Mouse (Mus musculus): ENCODE measurements around the gene Asb11. TPM values are rescaled to one million over a fixed set of nuclear protein-coding genes. Genes with fewer than 3 reads are reported as not detected.

The Asb11 gene
- polyA plus RNA-seq, 1 experiment from 2014 or later, result not detected

DNA sequence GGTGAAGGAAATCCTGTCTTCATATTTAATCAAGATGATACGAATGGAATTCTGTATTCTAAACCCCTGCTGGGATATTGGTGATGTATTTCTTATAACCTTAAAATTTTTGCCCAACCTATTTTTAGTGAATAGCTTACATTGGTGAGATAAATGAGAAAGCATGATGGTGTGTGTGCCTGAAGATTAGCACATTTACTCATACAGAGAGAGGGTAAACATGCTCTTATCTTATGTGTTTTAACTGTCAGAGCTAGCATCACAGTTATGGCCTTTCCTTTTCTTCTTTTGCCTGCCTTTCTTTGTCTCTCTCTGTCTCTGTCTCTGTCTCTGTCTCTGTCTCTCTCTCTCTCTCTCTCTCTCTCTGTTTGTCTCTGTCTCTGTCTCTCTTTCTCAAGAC lies 12.0 kb upstream of the Asb11 start:
- Histone ChIP-seq H3K9ac (no peak overlapping the region), H3K27ac (replicated peaks) (no peak overlapping the region), H3K4me3 (no peak overlapping the region), H3K9me3 (no peaks in the 10 kb centered on the region), H3K4me2 (no peak overlapping the region), H3K27me3 (no peaks in the 10 kb centered on the region), H3K36me3 (no peaks in the 10 kb centered on the region), H3K4me1 (replicated peaks) (0 out of 2 replicates have a peak, but pooled peaks cover 7% of the 10 kb centered on the region)
- no peak for ATAC-seq (ENCODE audit: low FRiP score, low read depth)
- WGBS, result 91% methylated on average over 1 of the region's 1 CpGs

DNA sequence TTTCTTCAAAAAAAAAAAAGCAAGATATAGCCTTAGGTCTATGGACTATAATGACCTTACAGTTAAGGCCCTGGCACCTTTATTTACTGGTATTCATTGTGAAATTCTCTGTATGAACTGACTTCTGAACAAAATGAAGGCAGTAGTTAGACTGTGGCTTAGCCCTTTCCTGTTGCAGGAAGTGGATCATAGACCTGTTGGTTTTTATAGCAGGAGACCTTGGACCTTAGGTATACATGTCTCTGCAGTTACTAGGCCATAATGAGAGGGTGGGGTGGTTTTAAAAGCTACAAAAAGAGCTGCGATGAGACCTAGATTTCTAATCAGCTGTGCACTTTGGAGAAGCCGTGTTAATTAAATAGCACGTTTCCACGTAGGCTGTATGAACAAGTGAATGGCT lies 9.5 kb upstream of the Asb11 start:
- no peak overlapping the region for H3K9ac ChIP-seq
- no peak overlapping the region for H3K27ac ChIP-seq (replicated peaks)
- H3K36me3 ChIP-seq, result no peaks in the 10 kb centered on the region
- WGBS, result 95% methylated on average over 4 of the region's 4 CpGs
- H3K4me1 ChIP-seq (replicated peaks), result no peaks in the 10 kb centered on the region
- no peak overlapping the region for H3K4me3 ChIP-seq
- no peaks in the 10 kb centered on the region for H3K9me3 ChIP-seq
- H3K4me2 ChIP-seq, result no peak overlapping the region
- no peaks in the 10 kb centered on the region for H3K27me3 ChIP-seq
- no peak for ATAC-seq (ENCODE audit: low FRiP score, low read depth)

DNA sequence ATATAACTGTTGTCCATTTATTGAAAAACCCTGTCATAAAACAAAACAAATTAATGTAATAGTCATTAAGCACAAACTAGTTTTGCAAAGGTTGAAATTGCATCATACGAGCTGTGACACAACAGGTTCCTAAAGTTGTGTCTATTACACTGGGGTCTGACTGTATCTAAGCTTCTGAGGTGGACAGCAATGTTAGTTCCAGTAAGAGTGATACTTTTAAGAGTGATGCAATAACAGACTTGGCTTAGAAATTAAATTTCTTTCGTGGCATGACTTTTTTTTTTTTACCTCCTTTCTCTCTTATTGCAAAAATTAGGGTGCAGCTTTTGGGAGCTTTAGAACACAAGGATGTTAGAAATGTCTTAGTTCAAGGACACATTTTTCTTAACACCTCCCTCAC lies 8.6 kb upstream of the Asb11 start:
- Histone ChIP-seq H3K4me3 (no peak overlapping the region), H3K27me3 (no peaks in the 10 kb centered on the region), H3K4me2 (no peak overlapping the region), H3K9ac (no peak overlapping the region), H3K36me3 (no peaks in the 10 kb centered on the region), H3K4me1 (replicated peaks) (no peaks in the 10 kb centered on the region), H3K9me3 (no peaks in the 10 kb centered on the region), H3K27ac (replicated peaks) (no peak overlapping the region)
- WGBS, result 92% methylated on average over 2 of the region's 2 CpGs
- ATAC-seq (ENCODE audit: low FRiP score, low read depth), result no peak

DNA sequence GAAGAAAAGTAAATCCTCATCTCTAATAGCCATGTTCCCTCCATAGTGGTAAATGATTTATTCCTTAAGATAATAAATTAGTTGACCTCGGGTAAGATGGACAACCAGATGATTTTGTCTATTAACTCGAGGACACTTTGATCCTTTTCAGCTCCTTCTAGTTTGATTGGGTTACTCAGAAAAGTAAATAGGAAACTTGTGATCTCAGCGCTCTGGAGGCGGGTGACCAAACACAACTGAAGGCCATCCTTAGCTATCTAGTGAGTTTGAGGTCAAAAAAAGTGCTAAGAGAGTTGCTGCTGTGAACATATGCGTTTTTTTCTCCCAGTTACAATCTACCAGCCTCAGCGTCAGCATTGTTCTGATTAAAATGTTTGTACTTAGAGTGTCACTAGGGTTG lies 6.2 kb upstream of the Asb11 start:
- Histone ChIP-seq H3K27ac (replicated peaks) (no peak overlapping the region), H3K4me3 (no peak overlapping the region), H3K4me2 (no peak overlapping the region), H3K27me3 (no peaks in the 10 kb centered on the region), H3K9me3 (no peaks in the 10 kb centered on the region), H3K4me1 (replicated peaks) (no peaks in the 10 kb centered on the region), H3K36me3 (no peaks in the 10 kb centered on the region), H3K9ac (no peak overlapping the region)
- ATAC-seq (ENCODE audit: low FRiP score, low read depth), result no peak
- 92% methylated on average over 6 of the region's 6 CpGs for WGBS

DNA sequence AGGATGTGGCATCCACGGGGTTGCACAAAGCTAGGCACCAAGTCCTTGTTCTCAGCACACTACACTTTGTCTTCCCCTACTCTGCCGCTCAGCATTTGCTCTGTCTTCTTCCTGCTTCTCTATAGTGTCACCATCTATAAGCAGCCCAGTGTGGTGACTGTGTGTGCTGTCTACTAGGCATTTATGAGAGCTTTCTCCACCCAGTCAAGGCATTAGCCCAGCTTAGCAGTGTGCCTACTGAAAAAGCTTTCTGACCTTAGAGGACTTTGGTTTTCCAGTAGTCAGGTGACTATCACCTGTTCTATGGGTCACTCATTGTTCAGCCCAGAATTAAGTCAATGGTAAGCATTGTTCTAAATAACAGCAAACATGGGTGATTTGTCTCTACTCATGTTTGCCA lies 5.7 kb upstream of the Asb11 start:
- Histone ChIP-seq H3K27me3 (no peaks in the 10 kb centered on the region), H3K4me1 (replicated peaks) (no peaks in the 10 kb centered on the region), H3K4me3 (no peak overlapping the region), H3K36me3 (no peaks in the 10 kb centered on the region), H3K9me3 (no peaks in the 10 kb centered on the region), H3K9ac (no peak overlapping the region), H3K27ac (replicated peaks) (no peak overlapping the region), H3K4me2 (no peak overlapping the region)
- no peak for ATAC-seq (ENCODE audit: low FRiP score, low read depth)
- 89% methylated on average over 2 of the region's 2 CpGs for WGBS

DNA sequence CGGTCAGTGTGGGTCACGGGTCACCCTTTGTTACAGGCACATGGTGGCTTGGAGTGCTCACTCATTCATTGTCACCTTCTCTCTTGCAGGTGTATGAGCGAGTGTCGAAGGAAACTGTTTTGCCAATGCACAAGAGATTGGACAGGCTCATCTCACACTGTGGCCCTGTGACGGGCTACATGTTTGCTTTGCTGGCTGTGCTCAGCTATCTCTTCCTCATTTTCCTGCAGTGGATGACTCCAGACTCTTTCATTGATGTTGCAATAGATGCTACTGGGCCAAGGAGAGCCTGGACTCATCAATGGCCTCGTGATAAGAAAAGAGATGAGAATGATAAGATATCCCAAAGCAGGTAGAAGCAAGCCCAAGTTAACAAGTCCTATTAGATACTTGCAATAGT lies 5.3 kb upstream of the Asb11 start:
- H3K36me3 ChIP-seq, result no peaks in the 10 kb centered on the region
- H3K9me3 ChIP-seq, result no peaks in the 10 kb centered on the region
- no peak for ATAC-seq (ENCODE audit: low FRiP score, low read depth)
- no peak overlapping the region for H3K4me3 ChIP-seq
- H3K9ac ChIP-seq, result no peak overlapping the region
- no peaks in the 10 kb centered on the region for H3K27me3 ChIP-seq
- H3K4me2 ChIP-seq, result no peak overlapping the region
- H3K27ac ChIP-seq (replicated peaks), result no peak overlapping the region
- WGBS, result 92% methylated on average over 6 of the region's 6 CpGs
- H3K4me1 ChIP-seq (replicated peaks), result no peaks in the 10 kb centered on the region

DNA sequence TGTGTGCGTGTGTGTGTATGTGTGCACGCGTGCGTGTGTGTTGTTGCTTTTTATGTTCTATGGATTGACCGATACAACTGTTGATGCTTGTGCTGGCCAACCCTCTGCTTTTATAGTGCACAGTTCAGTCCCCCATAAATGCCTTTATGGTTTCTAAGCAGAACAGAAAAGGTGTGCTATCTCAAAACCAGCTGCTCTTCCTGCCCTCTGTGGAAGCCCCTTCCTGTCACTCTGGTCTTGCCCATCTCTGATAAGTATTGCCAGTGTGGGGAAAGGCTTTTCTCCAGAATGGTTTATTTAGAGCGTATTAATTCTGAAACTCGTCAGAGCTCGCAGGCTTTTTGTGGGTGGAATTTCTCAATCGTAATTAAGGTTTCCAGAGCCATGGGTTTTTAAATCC lies 4.1 kb upstream of the Asb11 start:
- WGBS, result 95% methylated on average over 9 of the region's 9 CpGs

DNA sequence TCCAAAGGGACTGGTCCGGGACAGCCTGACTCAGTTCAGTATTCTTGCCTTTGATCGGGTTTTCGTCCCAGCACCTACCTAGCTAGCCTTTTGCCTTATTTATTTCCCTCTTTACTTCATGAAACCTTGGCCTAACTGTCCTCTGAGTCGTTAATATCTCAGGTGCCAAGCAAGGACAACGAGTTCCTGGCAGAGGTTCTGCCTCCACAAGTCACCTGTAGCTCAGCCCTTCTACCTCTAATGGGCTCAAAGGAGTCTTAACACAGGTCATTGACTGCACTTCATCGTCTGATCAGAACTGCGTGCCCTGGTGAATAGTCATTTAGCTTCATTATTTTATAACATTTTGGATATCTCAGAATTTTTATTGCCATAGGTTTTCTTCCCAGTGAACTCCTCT lies 2.7 kb downstream of the Asb11 start:
- H3K4me3 ChIP-seq, result no peak overlapping the region
- 89% methylated on average over 7 of the region's 7 CpGs for WGBS
- H3K4me2 ChIP-seq, result no peak overlapping the region
- no peak overlapping the region for H3K9ac ChIP-seq
- H3K36me3 ChIP-seq, result no peaks in the 10 kb centered on the region
- H3K9me3 ChIP-seq, result no peaks in the 10 kb centered on the region
- H3K27me3 ChIP-seq, result 0 out of 2 replicates have a peak, but pooled peaks cover 2% of the 10 kb centered on the region
- H3K4me1 ChIP-seq (replicated peaks), result no peaks in the 10 kb centered on the region
- ATAC-seq (ENCODE audit: low FRiP score, low read depth), result no peak
- H3K27ac ChIP-seq (replicated peaks), result no peak overlapping the region

More for the DNA sequence above, 4.1 kb upstream of the Asb11 start:
- H3K27ac ChIP-seq (replicated peaks), result no peak overlapping the region
- no peaks in the 10 kb centered on the region for H3K9me3 ChIP-seq
- no peaks in the 10 kb centered on the region for H3K36me3 ChIP-seq
- no peak overlapping the region for H3K4me2 ChIP-seq
- no peaks in the 10 kb centered on the region for H3K4me1 ChIP-seq (replicated peaks)
- no peak overlapping the region for H3K9ac ChIP-seq
- no peak for ATAC-seq (ENCODE audit: low FRiP score, low read depth)
- no peak overlapping the region for H3K4me3 ChIP-seq
- H3K27me3 ChIP-seq, result no peaks in the 10 kb centered on the region

DNA sequence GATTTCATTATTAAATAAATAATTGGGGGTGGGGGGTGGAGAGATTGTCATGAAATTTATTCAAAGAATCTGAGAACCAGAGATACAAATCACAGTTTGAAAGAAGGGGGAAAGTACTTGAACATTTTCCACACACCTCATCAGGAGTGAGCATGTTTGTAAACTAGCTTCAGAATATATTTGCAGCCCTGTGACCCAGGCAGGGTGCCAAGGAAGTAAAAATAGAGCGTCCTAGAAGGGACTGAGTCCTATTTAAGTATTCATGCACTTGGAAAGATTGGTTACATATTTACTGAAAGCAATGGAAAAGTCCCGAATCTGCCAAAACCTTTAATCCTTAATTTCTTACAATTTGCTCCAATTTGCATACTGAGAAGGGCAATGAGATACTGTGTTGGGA lies 3.3 kb downstream of the Asb11 start:
- no peaks in the 10 kb centered on the region for H3K36me3 ChIP-seq
- no peak overlapping the region for H3K27ac ChIP-seq (replicated peaks)
- H3K4me3 ChIP-seq, result no peak overlapping the region
- WGBS, result 79% methylated on average over 2 of the region's 2 CpGs
- no peak overlapping the region for H3K4me2 ChIP-seq
- H3K27me3 ChIP-seq, result 0 out of 2 replicates have a peak, but pooled peaks cover 2% of the 10 kb centered on the region
- no peak overlapping the region for H3K9ac ChIP-seq
- no peaks in the 10 kb centered on the region for H3K4me1 ChIP-seq (replicated peaks)
- no peaks in the 10 kb centered on the region for H3K9me3 ChIP-seq
- no peak for ATAC-seq (ENCODE audit: low FRiP score, low read depth)

DNA sequence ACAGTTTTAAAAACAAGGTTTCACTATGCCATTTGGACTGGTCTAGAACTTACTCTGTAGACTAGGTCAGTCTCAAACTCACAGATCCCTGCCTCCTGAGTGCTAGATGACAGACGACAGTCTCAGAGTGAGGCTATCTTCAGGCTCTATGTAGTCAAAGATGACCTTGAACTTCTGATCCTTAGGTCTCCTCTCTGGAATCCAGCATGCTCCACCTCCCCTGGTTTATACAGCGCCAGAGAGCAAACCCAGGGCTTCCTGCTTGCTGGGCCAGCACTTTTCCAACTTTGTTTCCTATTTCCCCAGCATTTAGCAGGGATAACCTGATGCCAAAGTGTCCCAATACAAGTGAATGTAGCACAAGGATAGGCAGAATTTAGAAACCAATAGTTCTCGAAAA lies 3.9 kb downstream of the Asb11 start:
- H3K9me3 ChIP-seq, result no peaks in the 10 kb centered on the region
- H3K9ac ChIP-seq, result no peak overlapping the region
- H3K36me3 ChIP-seq, result no peaks in the 10 kb centered on the region
- no peaks in the 10 kb centered on the region for H3K4me1 ChIP-seq (replicated peaks)
- H3K27me3 ChIP-seq, result 0 out of 2 replicates have a peak, but pooled peaks cover 2% of the 10 kb centered on the region
- H3K27ac ChIP-seq (replicated peaks), result no peak overlapping the region
- no peak overlapping the region for H3K4me2 ChIP-seq
- WGBS, result 75% methylated on average over 3 of the region's 3 CpGs
- no peak for ATAC-seq (ENCODE audit: low FRiP score, low read depth)
- no peak overlapping the region for H3K4me3 ChIP-seq

DNA sequence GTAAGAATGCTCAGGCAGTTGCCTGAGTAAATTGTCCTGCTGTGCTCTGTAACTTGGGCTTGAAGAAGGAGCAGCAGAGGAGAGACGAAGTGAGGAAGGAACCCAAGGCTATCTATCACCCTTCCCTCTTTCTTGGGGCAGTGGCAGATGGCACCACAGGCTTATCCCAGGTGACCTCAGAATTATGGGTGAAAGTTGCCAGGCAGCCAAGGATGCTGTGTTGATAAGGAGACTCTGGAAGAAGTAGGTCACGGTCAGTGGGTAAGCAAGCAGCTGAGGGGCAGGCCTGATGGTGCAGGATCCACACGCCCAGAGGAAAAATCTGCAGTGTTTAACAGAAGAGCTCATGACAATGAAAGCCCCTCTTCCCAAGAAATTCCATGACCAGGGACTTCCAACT lies 4.5 kb downstream of the Asb11 start:
- WGBS, result 80% methylated on average over 3 of the region's 3 CpGs

DNA sequence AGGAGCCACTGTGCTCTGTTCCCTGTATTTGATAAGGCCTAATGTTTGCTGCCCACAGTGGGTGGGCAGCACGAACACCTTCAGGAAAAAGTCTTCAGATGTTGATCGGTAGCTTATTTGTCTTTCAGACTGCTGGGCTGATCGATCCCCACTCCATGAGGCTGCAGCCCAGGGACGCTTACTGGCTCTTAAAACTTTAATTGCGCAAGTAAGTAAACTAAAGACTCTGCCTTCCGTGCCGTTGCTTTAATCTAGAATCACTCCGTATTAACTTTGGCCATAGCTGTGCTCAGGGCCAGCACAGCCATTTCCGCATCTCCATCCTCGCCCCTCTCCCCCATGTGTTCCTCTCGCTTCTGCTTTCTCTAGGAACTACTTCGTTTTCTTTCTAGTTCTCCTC lies 8.8 kb downstream of the Asb11 start:
- 0 out of 2 replicates have a peak, but pooled peaks cover 2% of the 10 kb centered on the region for H3K27me3 ChIP-seq
- no peaks in the 10 kb centered on the region for H3K36me3 ChIP-seq
- no peak overlapping the region for H3K4me2 ChIP-seq
- ATAC-seq (ENCODE audit: low FRiP score, low read depth), result no peak
- H3K9me3 ChIP-seq, result no peaks in the 10 kb centered on the region
- 92% methylated on average over 12 of the region's 12 CpGs for WGBS
- no peak overlapping the region for H3K9ac ChIP-seq
- no peak overlapping the region for H3K27ac ChIP-seq (replicated peaks)
- no peaks in the 10 kb centered on the region for H3K4me1 ChIP-seq (replicated peaks)
- H3K4me3 ChIP-seq, result no peak overlapping the region

More for the DNA sequence above, 4.5 kb downstream of the Asb11 start:
- H3K36me3 ChIP-seq, result no peaks in the 10 kb centered on the region
- H3K27ac ChIP-seq (replicated peaks), result no peak overlapping the region
- H3K9ac ChIP-seq, result no peak overlapping the region
- H3K9me3 ChIP-seq, result no peaks in the 10 kb centered on the region
- H3K27me3 ChIP-seq, result 0 out of 2 replicates have a peak, but pooled peaks cover 2% of the 10 kb centered on the region
- H3K4me3 ChIP-seq, result no peak overlapping the region
- no peak overlapping the region for H3K4me2 ChIP-seq
- no peak for ATAC-seq (ENCODE audit: low FRiP score, low read depth)
- no peaks in the 10 kb centered on the region for H3K4me1 ChIP-seq (replicated peaks)

DNA sequence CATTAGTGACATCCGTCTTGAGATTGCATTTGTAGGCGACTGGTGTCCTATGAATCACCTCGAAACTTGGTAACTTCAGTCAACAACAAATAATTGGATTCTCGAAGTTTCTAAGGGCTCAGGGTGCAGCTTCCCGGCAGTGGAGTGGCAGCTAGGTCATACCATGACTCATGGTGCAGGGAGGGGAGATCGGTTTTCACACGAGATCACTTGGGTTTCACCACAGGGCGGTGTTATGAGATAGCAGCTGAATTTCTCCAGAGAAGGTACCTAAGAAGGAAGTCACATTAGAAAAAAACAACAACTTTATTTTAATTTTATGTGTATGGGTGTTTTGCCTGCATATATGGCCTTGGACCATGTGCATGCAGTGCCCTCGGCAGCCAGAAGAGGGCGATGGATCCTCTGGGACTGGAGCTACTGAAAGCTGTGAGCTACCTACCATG lies 9.3 kb downstream of the Asb11 start:
- Histone ChIP-seq H3K4me2 (no peak overlapping the region), H3K9ac (no peak overlapping the region), H3K4me1 (replicated peaks) (no peaks in the 10 kb centered on the region), H3K4me3 (no peak overlapping the region), H3K36me3 (no peaks in the 10 kb centered on the region), H3K9me3 (no peaks in the 10 kb centered on the region), H3K27ac (replicated peaks) (no peak overlapping the region), H3K27me3 (0 out of 2 replicates have a peak, but pooled peaks cover 2% of the 10 kb centered on the region)
- ATAC-seq (ENCODE audit: low FRiP score, low read depth), result no peak
- 84% methylated on average over 10 of the region's 10 CpGs for WGBS

Data from hindbrain, embryonic 15.5 days (tissue).